Mouse (Mus musculus) hindbrain, embryonic 14.5 days (tissue): Measurements from ENCODE around the gene Pde10a. TPM values are rescaled to one million over a fixed set of nuclear protein-coding genes. Genes with fewer than 3 reads are reported as not detected.
A peak's percentile ranks its signal among the peaks of the same experiment; 100 is the strongest.

ENCODE experiments used
- ATAC-seq: fragments of 200-750 bp; cut with Nextera tagmentation; 2 replicates; pipeline ENCODE4 v1.8.0; 2017; ENCODE audit warnings: moderate number of reproducible peaks, mild to moderate bottlenecking, moderate TSS enrichment, moderate library complexity; ENCODE audit not compliant: low FRiP score
- DNase-seq: peaks from one replicate; pipeline ENCODE4 v3.0.0-alpha.2; 2015; ENCODE audit warnings: low spot score
- H3K27ac ChIP-seq: fragments of 300-500 bp; sonication (generic); 2 replicates; pipeline ENCODE4 v1.5.1; 2014; ENCODE audit warnings: mild to moderate bottlenecking, moderate library complexity
- H3K27me3 ChIP-seq: fragments of 300-500 bp; sonication (generic); 2 replicates; pipeline ENCODE4 v1.6.1; 2014; ENCODE audit warnings: mild to moderate bottlenecking, low read length, mixed read lengths; ENCODE audit not compliant: control insufficient read depth, insufficient read depth
- H3K36me3 ChIP-seq: fragments of 300-500 bp; sonication (generic); replicated peaks from 2 replicates; pipeline ENCODE4 v1.6.1; 2014; ENCODE audit not compliant: control insufficient read depth, insufficient read depth
- H3K4me1 ChIP-seq: fragments of 300-500 bp; sonication (generic); replicated peaks from 2 replicates; pipeline ENCODE4 v1.6.1; 2014; ENCODE audit warnings: antibody characterized with exemption, low read length, mixed read lengths; ENCODE audit not compliant: control insufficient read depth, insufficient read depth
- H3K4me2 ChIP-seq: fragments of 300-500 bp; sonication (generic); replicated peaks from 2 replicates; pipeline ENCODE4 v1.6.1; 2014; ENCODE audit warnings: mild to moderate bottlenecking, moderate library complexity
- H3K4me3 ChIP-seq: fragments of 300-500 bp; sonication (generic); replicated peaks from 2 replicates; pipeline ENCODE4 v1.5.1; 2014; ENCODE audit warnings: mild to moderate bottlenecking, low read length
- H3K9ac ChIP-seq: fragments of 300-500 bp; sonication (generic); 2 replicates; pipeline ENCODE4 v1.6.1; 2014
- H3K9me3 ChIP-seq: fragments of 300-500 bp; sonication (generic); 2 replicates; pipeline ENCODE4 v1.6.1; 2016; ENCODE audit warnings: low read length; ENCODE audit not compliant: control insufficient read depth
- WGBS: fragments of 180-500 bp; shearing (Covaris S2); extraction: QIAGEN DNeasy Blood & Tissue Kit; methylation state at CpG from one replicate; pipeline ENCODE4 v1.1.7; 2014; 5-methylcytosine and 5-hydroxymethylcytosine counted together
- polyA plus RNA-seq: library from polyadenylated mRNA; unstranded; fragments of >200 nt; fragmentation: Nextera tagmentation; extraction: Ambion mirVana; gene quantifications from 2 replicates; pipeline ENCODE4 v1.2.1, GENCODE M21; 2014

Pde10a gene
- polyA plus RNA-seq, 1 experiment from 2014 or later, result 15.8 TPM

DNA sequence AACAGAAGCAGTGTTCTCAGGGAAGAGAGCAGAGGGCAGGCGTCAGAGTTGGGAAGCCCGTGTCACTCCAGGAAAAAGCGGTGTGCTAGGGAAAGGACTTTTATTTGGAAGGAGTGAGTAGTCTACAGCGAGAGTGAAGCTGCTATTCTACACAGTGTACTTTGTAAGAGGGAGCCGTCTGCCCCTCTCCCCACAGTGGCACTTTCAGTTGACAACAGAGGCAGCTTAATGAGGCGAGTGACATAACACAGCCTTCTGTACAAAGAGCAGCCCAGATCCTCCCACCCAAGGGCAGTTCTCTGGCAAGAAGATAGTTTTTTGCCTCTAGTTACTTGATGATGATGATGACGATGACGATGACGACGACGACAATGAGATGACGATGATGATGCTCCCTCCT lies 410.4 kb downstream of the Pde10a start:
- Histone ChIP-seq H3K27ac (no peak overlapping the region), H3K9ac (no peak overlapping the region), H3K36me3 (no peaks in the 10 kb centered on the region; the same call in 1 of the 2 replicates), H3K4me3 (no peak overlapping the region), H3K9me3 (no peaks in the 10 kb centered on the region), H3K27me3 (no peaks in the 10 kb centered on the region), H3K4me1 (0 out of 2 replicates have a peak, but pooled peaks cover 3% of the 10 kb centered on the region), H3K4me2 (no peak overlapping the region)
- ATAC-seq (no peak), DNase-seq (no peak)
- 35% methylated on average over 12 of the region's 12 CpGs for WGBS

DNA sequence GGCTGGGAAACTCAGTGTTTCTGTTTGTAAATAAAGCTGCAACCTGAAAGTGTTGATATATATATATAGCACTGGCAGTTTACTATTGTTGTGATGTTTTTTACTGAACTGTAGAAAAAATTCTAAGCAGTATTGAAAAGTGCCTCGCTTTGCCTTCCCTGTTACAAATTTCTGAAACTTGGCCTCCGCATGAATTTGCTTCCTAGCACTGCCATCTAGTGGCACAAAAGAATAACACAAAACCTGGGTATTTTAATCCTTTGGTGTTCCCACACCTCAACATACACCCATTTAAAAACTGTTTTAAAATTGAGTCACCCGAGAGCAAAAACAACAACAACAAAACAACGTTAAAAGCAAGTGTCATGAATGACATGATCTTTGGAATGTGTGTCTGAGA lies 411.4 kb downstream of the Pde10a start:
- 4% methylated on average over 4 of the region's 4 CpGs for WGBS
- no peak overlapping the region for H3K27ac ChIP-seq
- ATAC-seq, result no peak

DNA sequence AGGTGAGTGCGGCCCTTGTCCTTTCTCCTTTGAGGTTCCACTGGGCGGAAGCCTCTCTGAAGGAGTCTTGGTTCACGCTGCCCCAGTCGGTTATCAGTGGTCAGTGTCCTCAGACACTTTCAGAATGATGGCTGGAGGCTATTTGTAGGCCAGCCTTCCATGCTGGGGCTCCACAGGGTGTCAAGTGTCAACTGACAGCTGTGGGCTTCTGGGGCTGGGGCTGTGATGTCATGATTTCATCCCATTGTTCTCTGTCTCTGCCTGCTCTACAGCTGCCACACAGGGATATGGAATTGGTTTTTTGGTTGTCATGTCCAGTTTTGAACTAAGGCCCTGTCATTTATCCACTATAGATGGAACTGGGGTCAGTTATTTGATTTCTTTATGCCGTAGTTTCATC lies 426.4 kb downstream of the Pde10a start:
- ATAC-seq, result no peak
- Histone ChIP-seq H3K4me3 (no peak overlapping the region), H3K9me3 (no peaks in the 10 kb centered on the region), H3K27me3 (no peaks in the 10 kb centered on the region), H3K36me3 (peaks cover 78% of the 10 kb centered on the region), H3K4me2 (no peak overlapping the region), H3K4me1 (no peaks in the 10 kb centered on the region), H3K9ac (no peak overlapping the region), H3K27ac (no peak overlapping the region)
- DNase-seq, result no peak
- 73% methylated on average over 5 of the region's 5 CpGs for WGBS

More for the DNA sequence above, 411.4 kb downstream of the Pde10a start:
- Histone ChIP-seq H3K9ac (no peak overlapping the region), H3K9me3 (no peaks in the 10 kb centered on the region), H3K4me3 (no peak overlapping the region), H3K36me3 (no peaks in the 10 kb centered on the region; the same call in 1 of the 2 replicates), H3K4me2 (no peak overlapping the region), H3K4me1 (0 out of 2 replicates have a peak, but pooled peaks cover 3% of the 10 kb centered on the region), H3K27me3 (no peaks in the 10 kb centered on the region)
- DNase-seq, result peak; percentile 88

DNA sequence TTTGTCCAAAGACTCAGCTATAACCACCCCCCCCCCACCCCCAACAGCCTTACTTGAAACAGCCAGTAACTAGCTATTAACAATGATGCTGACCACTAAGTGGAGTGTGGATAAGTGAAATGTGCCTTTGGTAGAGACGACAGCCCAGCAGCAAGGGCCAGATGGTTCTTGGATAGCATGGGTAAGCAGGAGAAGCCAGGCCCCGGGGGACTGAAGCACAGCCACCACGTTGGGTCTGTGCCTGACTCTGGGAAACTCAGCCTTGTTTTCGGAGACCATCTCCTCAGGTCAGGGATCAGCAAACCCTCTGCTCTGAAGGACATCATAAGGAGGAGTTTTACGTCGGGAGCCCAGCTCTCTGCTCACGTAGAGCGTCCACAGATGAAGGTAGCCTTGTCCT lies 427.8 kb downstream of the Pde10a start:
- Histone ChIP-seq H3K9ac (no peak overlapping the region), H3K9me3 (no peaks in the 10 kb centered on the region), H3K36me3 (peaks cover 70% of the 10 kb centered on the region), H3K27ac (no peak overlapping the region), H3K4me2 (no peak overlapping the region), H3K4me3 (no peak overlapping the region), H3K27me3 (no peaks in the 10 kb centered on the region), H3K4me1 (no peaks in the 10 kb centered on the region)
- DNase-seq, result no peak
- 83% methylated on average over 8 of the region's 8 CpGs for WGBS
- no peak for ATAC-seq

DNA sequence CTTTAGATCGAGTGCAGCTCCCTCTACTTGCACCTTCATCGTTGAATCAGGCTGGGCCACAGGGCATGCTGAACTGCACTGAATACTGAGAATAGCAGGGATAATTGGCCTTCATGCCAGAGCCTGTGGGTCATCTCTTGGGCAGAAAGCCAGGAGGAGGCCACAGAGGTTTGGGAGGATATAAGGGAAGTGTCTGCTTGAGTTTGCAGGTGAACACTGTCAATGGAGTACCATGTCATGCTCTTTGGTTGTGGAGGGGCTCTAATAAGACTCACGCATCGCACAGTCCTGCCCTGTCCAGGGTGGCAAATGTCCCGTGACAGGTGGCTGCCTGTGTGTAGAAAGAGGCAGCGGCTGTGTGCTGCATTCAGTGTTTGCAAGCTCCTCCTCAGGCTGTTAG lies 433.0 kb downstream of the Pde10a start:
- no peak overlapping the region for H3K4me3 ChIP-seq
- peaks cover 37% of the 10 kb centered on the region for H3K36me3 ChIP-seq
- DNase-seq, result no peak
- no peak for ATAC-seq
- no peaks in the 10 kb centered on the region for H3K27me3 ChIP-seq
- no peak overlapping the region for H3K4me2 ChIP-seq
- H3K4me1 ChIP-seq, result peaks cover 4% of the 10 kb centered on the region; the same call in 1 of the 2 replicates
- 80% methylated on average over 6 of the region's 6 CpGs for WGBS
- H3K9ac ChIP-seq, result no peak overlapping the region
- no peak overlapping the region for H3K27ac ChIP-seq
- H3K9me3 ChIP-seq, result no peaks in the 10 kb centered on the region

DNA sequence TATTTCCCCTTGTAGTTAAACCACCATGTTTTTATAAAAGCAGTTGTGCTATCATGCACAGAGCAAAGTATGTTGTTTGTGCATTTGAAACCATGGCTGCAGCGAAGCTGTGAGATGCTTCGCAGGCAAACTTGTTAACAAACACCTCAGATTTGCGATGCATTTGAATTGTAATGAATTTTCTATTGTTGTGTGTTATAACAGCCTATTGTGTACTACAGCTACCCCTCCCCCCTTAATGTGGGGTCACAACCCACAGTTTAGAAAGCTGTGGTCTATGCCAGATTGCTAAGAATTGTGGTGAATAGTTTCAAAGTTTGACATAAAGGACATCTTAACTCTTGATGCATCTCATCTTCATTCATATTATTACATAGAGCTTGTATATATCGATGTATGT lies 435.2 kb downstream of the Pde10a start:
- DNase-seq, result no peak
- WGBS, result 55% methylated on average over 4 of the region's 4 CpGs
- no peak overlapping the region for H3K27ac ChIP-seq
- H3K9ac ChIP-seq, result no peak overlapping the region
- no peak overlapping the region for H3K4me2 ChIP-seq
- H3K4me3 ChIP-seq, result no peak overlapping the region
- peaks cover 4% of the 10 kb centered on the region; the same call in 1 of the 2 replicates for H3K4me1 ChIP-seq
- ATAC-seq, result no peak
- no peaks in the 10 kb centered on the region for H3K27me3 ChIP-seq
- peaks cover 28% of the 10 kb centered on the region; the same call in 1 of the 2 replicates for H3K36me3 ChIP-seq
- H3K9me3 ChIP-seq, result no peaks in the 10 kb centered on the region

DNA sequence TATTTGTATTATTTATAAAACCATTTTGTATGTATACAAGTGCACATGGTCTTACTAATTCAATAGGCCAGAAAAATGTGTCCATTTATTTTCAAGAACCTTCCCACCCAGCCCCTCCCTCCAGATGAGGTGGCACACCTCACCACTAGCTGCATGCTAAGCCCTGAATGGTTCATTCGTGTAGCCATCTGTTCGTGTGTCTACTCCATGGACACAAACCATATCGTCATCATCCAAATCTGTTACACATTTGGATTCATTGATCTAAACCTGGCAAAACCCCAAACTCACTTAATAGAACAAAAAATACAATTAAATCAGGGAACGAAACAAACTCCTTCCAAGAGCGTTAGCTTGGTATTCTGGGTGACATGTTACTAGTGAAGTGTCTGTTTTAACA lies 435.9 kb downstream of the Pde10a start:
- Histone ChIP-seq H3K36me3 (peaks cover 31% of the 10 kb centered on the region; the same call in 1 of the 2 replicates), H3K4me3 (no peak overlapping the region), H3K27me3 (no peaks in the 10 kb centered on the region), H3K9me3 (no peaks in the 10 kb centered on the region), H3K9ac (no peak overlapping the region), H3K4me1 (peaks cover 4% of the 10 kb centered on the region; the same call in 1 of the 2 replicates), H3K4me2 (no peak overlapping the region), H3K27ac (no peak overlapping the region)
- ATAC-seq (no peak), DNase-seq (no peak)
- 56% methylated on average over 5 of the region's 5 CpGs for WGBS

DNA sequence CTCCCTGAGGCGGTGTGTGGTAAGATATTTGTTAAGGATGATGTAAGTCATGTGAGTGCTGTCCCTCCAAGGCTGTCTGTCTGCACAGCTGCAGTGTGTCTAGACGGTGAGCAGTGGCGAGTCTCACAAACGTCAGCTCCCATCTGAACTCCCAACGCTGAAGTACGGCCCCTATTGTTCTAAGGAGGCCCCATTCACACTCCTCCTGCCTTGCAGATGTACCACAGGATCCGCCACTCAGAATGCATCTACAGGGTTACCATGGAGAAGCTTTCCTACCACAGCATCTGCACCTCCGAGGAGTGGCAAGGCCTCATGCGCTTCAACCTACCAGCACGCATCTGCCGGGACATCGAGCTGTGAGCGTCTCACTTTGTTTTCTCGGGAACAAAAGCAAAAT lies 436.5 kb downstream of the Pde10a start:
- Histone ChIP-seq H3K27ac (no peak overlapping the region), H3K4me2 (no peak overlapping the region), H3K4me3 (no peak overlapping the region), H3K36me3 (peaks cover 37% of the 10 kb centered on the region), H3K4me1 (peaks cover 4% of the 10 kb centered on the region; the same call in 1 of the 2 replicates), H3K9me3 (no peaks in the 10 kb centered on the region), H3K9ac (no peak overlapping the region), H3K27me3 (no peaks in the 10 kb centered on the region)
- DNase-seq, result no peak
- ATAC-seq, result no peak; the same call in 1 of the 2 replicates
- 21% methylated on average over 14 of the region's 14 CpGs for WGBS

DNA sequence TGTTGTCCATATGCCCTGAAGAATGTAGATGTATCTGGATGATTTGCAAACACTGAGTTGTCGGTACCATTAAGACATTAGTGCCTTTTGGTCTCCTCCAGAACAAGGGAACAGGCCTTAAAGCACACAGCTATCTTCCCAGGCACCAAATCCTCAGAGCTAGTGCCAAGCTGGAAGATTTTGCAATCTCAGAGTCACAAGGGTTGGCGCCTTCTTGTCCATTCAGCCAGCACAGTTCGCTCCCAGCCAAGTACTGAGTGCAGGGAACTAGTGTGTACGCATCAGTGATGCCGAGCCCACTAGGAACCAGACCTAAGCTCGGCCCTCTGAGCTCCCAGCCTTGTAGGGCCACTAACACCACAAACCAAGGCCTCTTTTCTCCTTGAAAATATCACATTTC lies 440.0 kb downstream of the Pde10a start:
- H3K4me1 ChIP-seq, result peaks cover 4% of the 10 kb centered on the region; the same call in 1 of the 2 replicates
- H3K4me3 ChIP-seq, result no peak overlapping the region
- H3K4me2 ChIP-seq, result no peak overlapping the region
- H3K27me3 ChIP-seq, result no peaks in the 10 kb centered on the region
- 89% methylated on average over 6 of the region's 6 CpGs for WGBS
- no peak for ATAC-seq
- H3K36me3 ChIP-seq, result peaks cover 59% of the 10 kb centered on the region
- H3K9ac ChIP-seq, result no peak overlapping the region
- no peaks in the 10 kb centered on the region for H3K9me3 ChIP-seq
- H3K27ac ChIP-seq, result no peak overlapping the region
- no peak for DNase-seq
